Mouse (Mus musculus): ENCODE measurements at regions not wholly inside any gene's neighbourhood (a gene's known extent, or its start where the extent isn't known, plus 50 kb on each side); places are given as distances from the start of the nearest gene placed in this dataset.

DNA sequence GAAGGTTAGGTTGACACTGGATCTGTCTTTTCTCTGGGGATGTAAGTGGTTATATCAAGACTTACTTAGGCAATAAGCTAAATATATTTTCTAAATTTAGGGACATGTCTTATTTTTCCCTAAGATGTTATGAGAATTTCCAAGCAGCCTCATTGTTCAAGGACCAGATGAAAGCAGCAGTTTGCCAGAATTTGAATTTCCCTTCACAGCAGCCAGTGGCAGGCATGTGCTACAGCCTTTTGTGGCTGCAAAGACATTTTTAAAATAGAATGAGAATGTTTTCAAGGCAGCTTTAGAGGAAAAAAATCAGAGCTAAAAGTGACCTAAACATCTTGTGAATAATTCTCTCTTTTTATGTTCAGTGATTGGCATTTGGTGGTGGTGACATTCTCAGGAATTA lies 371.6 kb upstream of the Cobl start:
- TF ChIP-seq EP300 (IDR thresholded peaks at IDR 0.05; ENCODE audit: low read depth) (no peak), CTCF (IDR thresholded peaks at IDR 0.05; ENCODE audit: low read depth) (no peak)

Measured in heart, postnatal 0 days (tissue).